Mouse (Mus musculus): Measurements from ENCODE around the gene Rad9a.

GRCm38 (mm10) chr19:4180411-4180810 lies 21.1 kb downstream of the Rad9a start:
- TF ChIP-seq CTCF (IDR thresholded peaks at IDR 0.05) (no peak), EP300 (IDR thresholded peaks at IDR 0.05) (no peak)

Measured in lung, postnatal 0 days (tissue).